Mouse (Mus musculus): ENCODE data around the gene Tmem87b. TPM values are rescaled to one million over a fixed set of nuclear protein-coding genes. Genes with fewer than 3 reads are reported as not detected.

Gene Tmem87b
- polyA plus RNA-seq, 1 experiment from 2014 or later = 32.9 TPM

DNA sequence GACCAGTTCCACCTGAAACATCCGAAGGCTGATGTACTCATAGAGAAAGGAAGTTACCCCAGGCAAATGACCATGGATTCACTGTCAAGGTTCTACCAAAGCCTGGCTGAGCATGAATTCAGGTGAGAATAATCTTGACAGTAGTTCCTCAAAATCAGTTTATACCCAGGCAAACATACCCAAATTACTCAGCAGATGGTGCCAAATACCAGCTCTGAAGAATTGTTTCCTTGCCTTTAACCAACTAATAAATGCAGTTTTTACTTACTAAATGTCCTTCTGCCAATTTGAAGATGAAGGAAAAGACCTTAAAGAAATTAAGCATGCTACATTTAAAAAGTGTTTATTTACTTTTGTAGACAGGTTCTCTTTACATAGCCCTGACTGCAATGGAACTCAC, 38.8 kb downstream of the Tmem87b start:
- no peak overlapping the region for H3K27ac ChIP-seq
- no peak for ATAC-seq (ENCODE audit: insufficient number of reproducible peaks, insufficient read depth, low FRiP score, low TSS enrichment, low read depth)
- H3K27me3 ChIP-seq = no peaks in the 10 kb centered on the region
- peaks cover 24% of the 10 kb centered on the region for H3K36me3 ChIP-seq
- 0 out of 2 replicates have a peak, but pooled peaks cover 6% of the 10 kb centered on the region for H3K9me3 ChIP-seq
- H3K9ac ChIP-seq (replicated peaks) = no peak overlapping the region
- no peaks in the 10 kb centered on the region for H3K4me1 ChIP-seq (replicated peaks)
- H3K4me2 ChIP-seq = no peak overlapping the region
- WGBS = 92% methylated on average over 1 of the region's 1 CpGs
- H3K4me3 ChIP-seq (replicated peaks) = no peak overlapping the region

DNA sequence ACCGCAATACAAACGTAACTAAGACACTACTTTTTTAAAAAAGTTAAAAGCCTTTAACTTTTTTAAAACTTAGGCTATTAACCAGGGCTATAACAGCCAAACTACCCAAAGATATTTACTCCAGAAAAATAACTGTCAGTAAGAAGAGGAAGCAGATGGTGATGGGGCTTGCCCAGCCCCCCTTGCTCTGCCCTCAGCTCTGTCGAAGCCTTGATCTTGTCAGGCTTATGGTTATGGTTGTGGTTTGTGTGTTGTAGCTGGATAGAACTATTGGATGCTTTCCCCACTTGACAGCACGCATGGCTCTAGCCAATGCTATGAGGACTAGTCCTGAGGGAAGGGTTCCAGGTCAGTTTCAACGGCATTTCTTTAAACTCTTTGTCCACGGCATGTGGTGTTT, 41.0 kb downstream of the Tmem87b start:
- Histone ChIP-seq H3K9me3 (0 out of 2 replicates have a peak, but pooled peaks cover 6% of the 10 kb centered on the region), H3K9ac (replicated peaks) (no peak overlapping the region), H3K27ac (no peak overlapping the region), H3K4me2 (no peak overlapping the region), H3K36me3 (peaks cover 8% of the 10 kb centered on the region; the same call in 1 of the 2 replicates), H3K27me3 (peaks cover 6% of the 10 kb centered on the region; the same call in 1 of the 2 replicates), H3K4me3 (replicated peaks) (no peak overlapping the region), H3K4me1 (replicated peaks) (no peaks in the 10 kb centered on the region)
- WGBS = 85% methylated on average over 6 of the region's 6 CpGs
- ATAC-seq (ENCODE audit: insufficient number of reproducible peaks, insufficient read depth, low FRiP score, low TSS enrichment, low read depth) = no peak

DNA sequence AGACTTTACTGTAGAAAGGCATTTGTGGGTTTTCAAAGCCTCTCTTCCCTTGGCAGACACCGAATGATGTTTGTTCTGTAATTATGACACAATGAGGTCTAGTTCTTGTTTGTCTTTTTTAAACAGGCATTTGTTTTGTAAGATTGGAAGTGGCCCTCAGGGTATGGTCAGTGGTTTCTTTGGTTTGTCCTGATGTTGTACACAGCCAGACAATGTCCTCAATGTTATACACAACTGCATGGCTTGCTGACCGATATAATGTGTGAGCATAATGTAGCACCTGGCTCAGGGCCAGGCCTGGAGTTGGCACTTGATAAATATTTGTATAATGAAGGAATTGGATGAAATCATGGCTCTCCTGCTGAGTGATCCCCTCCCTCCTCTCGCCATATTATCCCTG, 41.9 kb downstream of the Tmem87b start:
- peaks cover 10% of the 10 kb centered on the region for H3K27me3 ChIP-seq
- no peak overlapping the region for H3K27ac ChIP-seq
- 84% methylated on average over 3 of the region's 3 CpGs for WGBS
- H3K9ac ChIP-seq (replicated peaks) = no peak overlapping the region
- H3K4me2 ChIP-seq = no peak overlapping the region
- H3K9me3 ChIP-seq = 0 out of 2 replicates have a peak, but pooled peaks cover 6% of the 10 kb centered on the region
- no peaks in the 10 kb centered on the region for H3K4me1 ChIP-seq (replicated peaks)
- H3K4me3 ChIP-seq (replicated peaks) = no peak overlapping the region
- ATAC-seq (ENCODE audit: insufficient number of reproducible peaks, insufficient read depth, low FRiP score, low TSS enrichment, low read depth) = no peak
- H3K36me3 ChIP-seq = peaks cover under 1% of the 10 kb centered on the region; the same call in 1 of the 2 replicates

DNA sequence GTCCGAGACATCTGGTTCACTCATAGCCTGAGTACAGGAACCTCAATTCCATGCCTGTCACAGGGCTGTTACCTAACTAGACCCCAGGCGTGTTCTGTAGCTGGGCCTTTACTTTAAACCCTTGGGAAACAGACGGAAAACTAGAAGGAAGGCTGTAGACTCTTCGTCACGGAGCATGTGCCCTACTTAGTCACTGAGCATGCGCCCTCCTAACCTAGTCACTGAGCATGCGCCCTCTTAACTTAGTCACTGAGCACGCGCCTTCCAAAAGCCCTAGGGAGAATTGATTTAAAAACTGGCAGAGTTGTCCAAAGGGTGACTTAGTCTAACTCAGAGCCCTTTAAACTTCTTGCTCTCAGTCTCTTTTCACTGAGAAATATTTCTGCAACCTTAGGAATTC, 44.7 kb downstream of the Tmem87b start, which contains the start of gene Fbln7:
Fbln7 (plus strand) TSS at position 346 of the 400 bp plus-strand sequence.
- Histone ChIP-seq H3K9me3 (0 out of 2 replicates have a peak, but pooled peaks cover 6% of the 10 kb centered on the region), H3K27ac (no peak within 1 kb of the TSS), H3K4me1 (replicated peaks) (no peaks in the 10 kb centered on the region), H3K9ac (replicated peaks) (peak within 1 kb of the TSS; percentile 66), H3K4me3 (replicated peaks) (peak within 1 kb of the TSS; percentile 55), H3K36me3 (no peaks in the 10 kb centered on the region), H3K4me2 (peak within 1 kb of the TSS; percentile 97), H3K27me3 (peaks cover 18% of the 10 kb centered on the region)
- WGBS = 89% methylated on average over 9 of the region's 9 CpGs
- no peak for ATAC-seq (ENCODE audit: insufficient number of reproducible peaks, insufficient read depth, low FRiP score, low TSS enrichment, low read depth)

DNA sequence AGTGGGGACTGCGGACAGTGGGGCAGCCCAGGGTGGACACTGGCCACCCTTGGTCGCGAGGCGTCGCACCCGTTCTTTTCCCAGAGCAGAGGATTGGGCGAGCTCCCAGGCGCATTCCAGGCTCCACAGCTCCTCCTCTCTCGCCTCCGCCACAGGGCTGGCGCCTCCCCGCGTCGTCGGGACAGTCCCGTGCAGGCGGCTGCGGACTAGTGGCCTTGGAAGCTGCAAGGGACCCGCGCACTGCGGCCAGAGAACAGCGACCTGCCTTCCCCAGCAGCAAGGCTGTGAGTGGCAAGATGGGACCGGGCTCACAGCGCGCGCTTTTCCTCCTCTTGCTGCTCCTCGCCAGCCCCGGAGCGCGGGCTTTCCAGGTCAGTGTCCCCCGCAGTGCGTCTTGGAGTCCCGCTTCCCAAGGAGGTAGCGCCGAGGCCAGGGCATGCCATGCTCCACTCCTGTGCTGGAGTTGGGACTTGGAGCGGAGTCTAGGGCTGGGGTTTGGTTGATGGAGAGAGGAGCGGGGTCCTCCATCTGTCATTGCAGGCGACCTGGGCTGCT, 45.9 kb downstream of the Tmem87b start:
- Histone ChIP-seq H3K4me2 (peak overlapping the region; percentile 97), H3K4me3 (replicated peaks) (peak overlapping the region; percentile 55), H3K36me3 (no peaks in the 10 kb centered on the region), H3K9me3 (0 out of 2 replicates have a peak, but pooled peaks cover 3% of the 10 kb centered on the region), H3K4me1 (replicated peaks) (no peaks in the 10 kb centered on the region), H3K27ac (no peak overlapping the region), H3K9ac (replicated peaks) (peak overlapping the region; percentile 66), H3K27me3 (peaks cover 18% of the 10 kb centered on the region)
- ATAC-seq (ENCODE audit: insufficient number of reproducible peaks, insufficient read depth, low FRiP score, low TSS enrichment, low read depth) = peak; percentile 83
- WGBS = under 1% methylated on average over 37 of the region's 38 CpGs

DNA sequence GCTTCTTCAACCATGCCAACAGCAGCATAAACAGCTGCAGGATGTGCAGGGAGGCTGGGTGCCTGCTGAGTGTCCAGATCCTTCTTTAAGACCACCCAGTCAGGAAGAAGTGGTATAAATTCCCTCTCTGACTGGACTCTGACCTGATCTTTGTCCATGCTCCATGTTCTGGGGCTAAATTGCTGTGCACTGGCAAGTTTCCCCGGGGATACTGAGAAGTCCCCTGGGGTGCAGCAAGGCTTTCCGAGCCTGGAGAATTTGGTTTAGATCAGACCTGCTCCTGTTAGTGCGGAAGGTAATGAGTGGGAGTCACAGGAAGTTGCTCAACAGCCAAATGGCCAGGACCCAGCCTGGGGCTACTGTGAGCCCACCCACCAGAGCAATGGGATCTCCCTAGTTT, 47.1 kb downstream of the Tmem87b start:
- H3K9ac ChIP-seq (replicated peaks) = no peak overlapping the region
- no peak overlapping the region for H3K4me3 ChIP-seq (replicated peaks)
- peaks cover 18% of the 10 kb centered on the region for H3K27me3 ChIP-seq
- H3K27ac ChIP-seq = no peak overlapping the region
- H3K36me3 ChIP-seq = no peaks in the 10 kb centered on the region
- no peak overlapping the region for H3K4me2 ChIP-seq
- WGBS = 29% methylated on average over 3 of the region's 3 CpGs
- H3K9me3 ChIP-seq = no peaks in the 10 kb centered on the region
- no peaks in the 10 kb centered on the region for H3K4me1 ChIP-seq (replicated peaks)
- ATAC-seq (ENCODE audit: insufficient number of reproducible peaks, insufficient read depth, low FRiP score, low TSS enrichment, low read depth) = no peak

DNA sequence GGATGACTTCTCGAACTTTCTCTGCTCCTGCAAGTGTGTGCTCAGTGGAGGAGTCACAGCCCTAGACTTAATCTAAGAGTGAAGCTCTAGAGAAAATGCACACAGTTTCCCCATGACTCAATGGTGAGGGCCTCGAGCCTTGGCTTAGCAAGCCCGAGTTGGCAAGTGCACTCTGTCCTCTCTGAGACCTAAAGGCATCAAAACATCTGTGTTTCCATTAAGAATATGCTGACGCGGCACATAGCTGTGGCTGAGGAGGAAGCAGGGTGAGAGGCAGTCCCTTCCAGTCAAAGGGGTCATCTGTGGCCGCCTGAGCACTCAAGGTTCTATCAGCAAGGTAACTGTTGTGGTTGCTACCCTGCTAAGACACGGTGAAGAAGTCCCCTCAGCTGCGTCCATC, 53.7 kb downstream of the Tmem87b start:
- WGBS = 75% methylated on average over 8 of the region's 8 CpGs
- Histone ChIP-seq H3K4me3 (replicated peaks) (no peak overlapping the region), H3K27ac (no peak overlapping the region), H3K4me2 (no peak overlapping the region), H3K4me1 (replicated peaks) (no peaks in the 10 kb centered on the region), H3K9me3 (no peaks in the 10 kb centered on the region), H3K27me3 (no peaks in the 10 kb centered on the region), H3K36me3 (no peaks in the 10 kb centered on the region), H3K9ac (replicated peaks) (no peak overlapping the region)
- ATAC-seq (ENCODE audit: insufficient number of reproducible peaks, insufficient read depth, low FRiP score, low TSS enrichment, low read depth) = no peak

DNA sequence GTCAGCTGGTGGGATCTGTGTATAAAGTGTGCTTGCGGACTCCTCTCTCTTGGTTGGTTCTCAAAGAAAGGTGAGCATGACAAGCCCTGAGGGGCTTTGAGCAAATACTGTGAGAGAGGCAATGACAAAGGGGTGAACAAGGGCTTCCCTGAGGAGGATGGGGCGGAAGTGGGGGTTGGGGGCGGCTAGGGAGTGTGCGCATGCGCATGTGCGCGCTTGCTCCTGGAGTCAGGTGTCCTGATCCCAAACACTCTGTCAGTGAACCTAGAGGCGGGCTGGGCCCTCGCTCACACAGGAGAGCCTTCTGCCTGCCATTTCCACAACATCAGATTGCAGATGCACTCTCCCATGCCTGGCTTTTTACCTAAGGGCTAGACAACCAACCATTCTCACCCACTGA, 54.3 kb downstream of the Tmem87b start:
- no peak overlapping the region for H3K27ac ChIP-seq
- H3K4me2 ChIP-seq = no peak overlapping the region
- H3K4me1 ChIP-seq (replicated peaks) = no peaks in the 10 kb centered on the region
- H3K9me3 ChIP-seq = no peaks in the 10 kb centered on the region
- H3K36me3 ChIP-seq = no peaks in the 10 kb centered on the region
- no peaks in the 10 kb centered on the region for H3K27me3 ChIP-seq
- H3K9ac ChIP-seq (replicated peaks) = no peak overlapping the region
- ATAC-seq (ENCODE audit: insufficient number of reproducible peaks, insufficient read depth, low FRiP score, low TSS enrichment, low read depth) = no peak
- H3K4me3 ChIP-seq (replicated peaks) = no peak overlapping the region
- WGBS = 92% methylated on average over 9 of the region's 9 CpGs

DNA sequence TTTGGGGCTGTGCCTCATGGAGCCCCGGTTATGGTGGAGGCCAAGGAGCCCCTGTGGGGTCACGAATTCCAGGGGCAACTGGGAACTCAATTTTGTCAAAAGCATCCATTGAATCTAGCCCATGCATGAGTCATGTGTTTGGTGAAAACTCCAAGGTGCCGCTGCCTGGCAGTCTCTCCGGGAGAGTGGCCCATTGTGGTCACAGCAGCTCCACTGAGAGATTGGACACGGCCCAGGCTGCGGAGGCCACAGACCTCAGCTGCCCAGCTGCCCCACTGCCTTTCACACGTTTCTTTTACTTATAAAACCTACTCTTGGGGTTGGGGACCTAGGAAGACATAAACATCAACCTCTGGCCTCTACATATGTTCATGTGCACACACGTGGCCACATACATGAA, 57.6 kb downstream of the Tmem87b start:
- no peaks in the 10 kb centered on the region for H3K4me1 ChIP-seq (replicated peaks)
- no peaks in the 10 kb centered on the region for H3K27me3 ChIP-seq
- no peak overlapping the region for H3K4me2 ChIP-seq
- no peak overlapping the region for H3K27ac ChIP-seq
- 83% methylated on average over 8 of the region's 8 CpGs for WGBS
- H3K36me3 ChIP-seq = no peaks in the 10 kb centered on the region
- ATAC-seq (ENCODE audit: insufficient number of reproducible peaks, insufficient read depth, low FRiP score, low TSS enrichment, low read depth) = no peak
- H3K4me3 ChIP-seq (replicated peaks) = no peak overlapping the region
- no peaks in the 10 kb centered on the region for H3K9me3 ChIP-seq
- H3K9ac ChIP-seq (replicated peaks) = no peak overlapping the region

DNA sequence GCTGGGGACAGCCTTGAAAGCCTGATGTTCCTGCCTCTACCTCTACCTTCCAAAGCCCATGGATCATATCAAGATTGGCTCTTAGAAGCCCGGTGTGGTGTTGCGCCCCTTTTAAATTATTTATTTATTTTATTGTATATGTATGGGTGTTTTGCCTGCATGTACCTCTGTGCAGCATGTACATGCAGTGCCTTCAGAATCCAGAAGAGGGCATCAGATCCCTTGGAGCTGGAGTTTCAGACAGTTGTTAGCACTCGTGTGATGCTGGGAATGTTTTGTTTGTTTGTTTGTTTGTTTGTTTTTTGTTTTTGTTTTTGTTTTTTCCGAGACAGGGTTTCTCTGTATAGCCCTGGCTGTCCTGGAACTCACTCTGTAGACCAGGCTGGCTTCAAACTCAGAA, 63.3 kb downstream of the Tmem87b start:
- H3K4me3 ChIP-seq (replicated peaks) = no peak overlapping the region
- no peaks in the 10 kb centered on the region for H3K9me3 ChIP-seq
- no peak overlapping the region for H3K27ac ChIP-seq
- no peak overlapping the region for H3K4me2 ChIP-seq
- H3K36me3 ChIP-seq = no peaks in the 10 kb centered on the region
- no peak for ATAC-seq (ENCODE audit: insufficient number of reproducible peaks, insufficient read depth, low FRiP score, low TSS enrichment, low read depth)
- no peaks in the 10 kb centered on the region for H3K27me3 ChIP-seq
- no peaks in the 10 kb centered on the region for H3K4me1 ChIP-seq (replicated peaks)
- 75% methylated on average over 4 of the region's 4 CpGs for WGBS
- H3K9ac ChIP-seq (replicated peaks) = no peak overlapping the region

DNA sequence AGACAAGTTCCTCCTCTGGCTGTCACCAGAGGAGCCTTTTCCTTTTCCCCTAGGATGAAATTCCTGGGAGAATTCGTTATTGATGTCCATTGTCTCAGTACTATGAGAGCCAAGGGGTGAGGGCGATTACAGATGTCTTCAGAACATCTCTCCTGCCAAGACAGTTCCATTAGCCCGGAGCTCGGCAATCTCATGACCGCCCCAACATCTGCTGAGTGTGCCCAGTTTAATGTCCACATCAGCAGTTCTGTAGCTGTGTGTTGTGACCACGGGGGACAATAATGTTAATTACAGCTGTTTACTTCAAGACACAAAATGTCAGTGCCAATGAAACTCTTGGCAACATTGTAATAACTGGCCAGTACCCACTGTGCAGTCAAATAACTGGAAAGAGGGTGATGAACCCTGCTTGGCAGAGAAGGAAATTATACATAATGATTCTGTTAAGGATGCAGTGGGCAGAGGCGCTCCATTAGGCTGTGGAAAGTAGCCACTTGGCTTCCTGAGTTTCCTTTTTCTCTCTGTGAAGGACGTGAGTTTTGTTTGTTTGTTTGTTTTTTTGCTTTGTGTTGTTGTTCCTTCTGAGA, 67.4 kb downstream of the Tmem87b start:
- Histone ChIP-seq H3K4me1 (replicated peaks) (0 out of 2 replicates have a peak, but pooled peaks cover 4% of the 10 kb centered on the region), H3K27me3 (no peaks in the 10 kb centered on the region), H3K27ac (no peak overlapping the region), H3K4me2 (no peak overlapping the region), H3K9ac (replicated peaks) (no peak overlapping the region), H3K36me3 (no peaks in the 10 kb centered on the region), H3K4me3 (replicated peaks) (no peak overlapping the region), H3K9me3 (no peaks in the 10 kb centered on the region)
- ATAC-seq (ENCODE audit: insufficient number of reproducible peaks, insufficient read depth, low FRiP score, low TSS enrichment, low read depth) = no peak
- 80% methylated on average over 8 of the region's 8 CpGs for WGBS

All from limb, embryonic 12.5 days (tissue).